Mouse (Mus musculus): ENCODE results near the gene Lrba.

DNA sequence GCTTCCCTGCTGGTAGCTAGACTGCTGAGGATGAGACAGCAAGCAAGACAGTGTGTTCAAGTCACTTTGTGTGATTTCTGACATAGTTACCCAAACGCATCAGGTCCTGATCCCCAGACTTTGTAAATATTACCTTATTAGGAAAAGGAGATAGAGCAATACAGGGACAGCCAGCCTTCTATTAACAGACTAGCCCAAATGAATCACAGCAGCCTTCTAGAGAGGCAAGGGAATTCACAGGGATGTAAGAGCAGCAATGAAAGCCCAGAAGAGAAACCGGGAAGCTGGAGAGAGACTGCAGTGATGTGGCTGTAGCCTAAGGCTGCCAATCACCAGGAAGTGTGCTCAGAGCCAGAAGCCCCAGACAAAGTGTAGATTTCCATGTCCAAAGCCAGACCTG lies 585.2 kb downstream of the Lrba start:
- TF ChIP-seq MYOG (IDR thresholded peaks at IDR 0.05; ENCODE audit: control insufficient read depth in 1 of 3, insufficient read depth in 1 of 3, insufficient read length in 2 of 3, low read depth in 2 of 3) (no peak), POLR2A (IDR thresholded peaks at IDR 0.05; ENCODE audit: insufficient read length, low read depth) (no peak), E2F4 (IDR thresholded peaks at IDR 0.05; ENCODE audit: insufficient read depth) (no peak), REST (IDR thresholded peaks at IDR 0.05; ENCODE audit: insufficient read depth, insufficient read length) (no peak), POLR2AphosphoS2 (IDR thresholded peaks at IDR 0.05; ENCODE audit: insufficient read length, low read depth) (no peak), USF1 (IDR thresholded peaks at IDR 0.05; ENCODE audit: low read depth) (no peak), CEBPB (IDR thresholded peaks at IDR 0.05; ENCODE audit: insufficient read depth, poor library complexity, severe bottlenecking) (no peak), TCF12 (IDR thresholded peaks at IDR 0.05; ENCODE audit: insufficient read depth, poor library complexity, severe bottlenecking) (no peak), MYOD1 (IDR thresholded peaks at IDR 0.05; ENCODE audit: control insufficient read depth in 1 of 3, insufficient read length in 2 of 3, low read depth in 2 of 3) (no peak), MAX (IDR thresholded peaks at IDR 0.05; ENCODE audit: low read depth) (no peak), SRF (IDR thresholded peaks at IDR 0.05; ENCODE audit: control insufficient read depth, insufficient read length, low read depth) (no peak)
